Mouse (Mus musculus): ENCODE results near the gene Pnpla3.
A peak's percentile ranks its signal among the peaks of the same experiment; 100 is the strongest.
"Not testable (repeated sequence)": the region's sequence is repeated elsewhere in the genome, so short reads cannot be mapped to it uniquely, and the experiment has no call there.

Pnpla3 gene

DNA sequence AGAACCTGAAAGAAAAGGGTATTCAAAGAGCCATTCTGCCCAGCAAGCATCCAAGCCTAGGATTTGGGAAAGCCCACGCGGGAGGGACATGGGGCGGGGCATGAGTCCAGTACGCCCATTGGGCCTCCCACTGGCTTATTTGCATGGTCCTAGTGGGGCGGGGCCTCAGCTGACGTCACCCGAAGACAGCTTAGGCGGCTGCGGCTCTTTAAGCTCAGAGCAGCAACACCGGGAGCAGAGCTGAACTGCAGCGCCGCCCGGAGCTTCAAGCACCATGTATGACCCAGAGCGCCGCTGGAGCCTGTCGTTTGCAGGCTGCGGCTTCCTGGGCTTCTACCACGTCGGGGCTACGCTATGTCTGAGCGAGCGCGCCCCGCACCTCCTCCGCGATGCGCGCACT lies at the start of gene Pnpla3:
Gene Pnpla3 (plus strand): TSS at position 238 of the 400 bp plus-strand sequence.
- DNase-seq (ENCODE audit: low spot score in 2 of 2) = peak; percentile 88 to 89

DNA sequence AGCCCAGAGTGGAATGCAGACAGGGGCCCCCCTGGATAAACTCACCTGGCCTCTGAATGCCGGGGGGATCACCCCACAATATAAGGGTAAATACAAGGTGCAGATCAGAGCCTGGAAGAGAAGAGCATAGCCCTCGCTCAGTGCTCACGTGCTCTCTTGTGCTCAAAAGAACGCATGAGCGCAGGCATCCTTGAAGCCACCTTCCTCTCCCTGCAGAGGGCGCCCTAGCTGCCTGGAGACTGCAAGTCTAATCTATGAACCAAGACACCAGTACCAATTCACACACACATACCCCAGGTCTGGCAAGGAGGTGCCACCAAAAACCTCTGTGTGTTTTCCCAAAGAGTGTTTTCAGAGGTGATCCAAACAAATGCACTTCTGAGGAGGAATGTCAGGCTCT lies 47.0 kb upstream of the Pnpla3 start:
- DNase-seq (ENCODE audit: low spot score in 2 of 2) = no peak

DNA sequence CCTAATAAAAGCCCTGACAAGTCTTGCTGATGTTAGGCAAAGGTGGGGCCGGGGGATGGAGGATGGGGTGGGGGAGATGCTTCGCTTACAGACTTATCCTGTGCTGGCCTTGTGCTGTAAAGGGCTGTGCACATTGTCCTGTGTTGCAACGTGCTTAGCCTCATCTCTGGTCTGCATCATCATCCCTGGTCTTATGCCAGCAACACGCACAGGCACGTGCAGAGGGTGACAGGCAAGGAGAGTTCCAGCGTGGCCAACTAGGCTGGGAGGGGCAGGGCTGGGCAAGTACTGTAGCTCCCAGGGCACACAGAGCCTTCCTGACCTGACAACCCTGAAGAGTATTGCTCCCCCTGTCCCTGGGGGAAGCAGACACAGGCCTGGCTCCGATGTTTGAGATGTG lies 46.6 kb upstream of the Pnpla3 start:
- no peak for DNase-seq (ENCODE audit: low spot score in 2 of 2)

DNA sequence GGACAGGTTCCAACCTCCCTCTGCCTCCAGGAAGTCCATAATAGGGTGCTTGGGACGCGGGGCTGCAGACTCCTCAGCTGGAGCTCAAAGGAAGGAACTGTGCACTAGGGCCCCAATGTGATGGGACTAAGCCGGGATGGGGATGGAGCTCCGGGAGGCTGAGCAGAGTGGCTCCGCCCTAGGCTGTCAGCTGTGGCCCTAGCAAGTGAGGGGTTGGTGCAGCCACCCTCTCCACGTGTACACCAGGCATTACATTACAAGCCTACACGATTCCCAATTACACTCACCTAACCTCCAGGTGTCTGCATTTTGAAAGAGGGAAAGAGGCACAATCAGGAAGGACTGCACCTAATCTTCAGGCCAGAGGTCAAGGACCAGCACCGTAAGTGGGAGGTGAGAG lies 44.6 kb upstream of the Pnpla3 start, which contains the start of gene Pnpla5:
Gene Pnpla5 (minus strand): TSS at position 101 of the 400 bp plus-strand sequence.
- no peak for DNase-seq (ENCODE audit: low spot score in 2 of 2)

DNA sequence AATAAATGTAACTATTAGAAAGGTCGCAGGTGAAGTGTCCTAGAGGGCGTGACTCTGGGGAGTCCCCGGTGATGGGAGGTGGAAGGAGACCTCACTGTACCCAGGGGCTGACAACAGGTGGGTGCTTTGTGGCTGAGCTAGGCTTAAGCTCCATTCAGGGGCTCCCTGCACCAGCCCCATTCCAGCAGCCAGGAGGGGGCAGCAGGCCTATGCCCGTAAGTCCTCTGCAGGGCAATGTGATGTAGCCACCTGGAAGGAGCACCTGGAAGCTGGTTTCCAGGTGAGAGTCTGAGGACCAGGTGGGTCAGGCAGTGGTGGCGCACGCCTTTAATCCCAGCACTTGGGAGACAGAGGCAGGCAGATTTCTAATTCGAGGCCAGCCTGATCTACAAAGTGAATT lies 43.6 kb upstream of the Pnpla3 start:
- no peak for DNase-seq (ENCODE audit: low spot score in 2 of 2)

DNA sequence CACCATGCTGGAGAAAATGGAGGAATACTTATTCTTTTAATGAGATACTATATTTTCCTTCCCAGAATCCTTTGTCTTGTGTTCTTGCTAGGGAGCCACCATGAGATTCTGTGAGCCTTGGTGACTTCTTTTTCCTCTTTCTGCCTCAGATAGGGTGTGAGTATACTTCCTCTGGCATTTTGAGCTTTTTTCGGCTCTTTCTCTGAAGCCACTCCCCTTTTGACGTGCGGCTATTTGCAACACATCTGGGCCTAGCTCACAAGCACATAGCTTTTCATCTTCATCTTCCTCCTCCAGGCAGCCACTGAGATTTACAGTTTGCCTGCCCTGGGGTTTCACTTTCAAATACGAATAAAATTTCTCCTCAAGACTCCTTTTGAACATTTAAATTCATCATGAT lies 41.2 kb upstream of the Pnpla3 start:
- no peak for DNase-seq (ENCODE audit: low spot score in 2 of 2)

DNA sequence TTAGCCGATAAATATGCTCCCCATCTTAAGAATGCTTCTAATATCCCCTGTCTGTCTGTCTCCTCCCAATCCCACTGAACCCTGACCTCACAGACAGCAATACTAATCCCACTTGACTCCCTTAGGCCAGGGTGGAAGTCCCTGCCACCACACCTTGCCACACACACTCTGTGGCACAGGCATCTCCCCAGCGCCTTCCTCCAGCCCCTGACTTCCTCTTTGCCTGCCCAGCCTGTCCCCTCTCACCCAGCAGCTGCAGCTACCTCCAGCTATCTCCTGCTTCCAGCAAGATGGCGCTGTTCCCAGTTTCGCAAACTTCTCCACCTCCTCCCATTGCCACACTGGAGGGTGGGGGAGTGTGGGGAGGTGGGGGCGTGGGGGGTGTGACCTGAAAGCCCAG lies 40.8 kb upstream of the Pnpla3 start:
- DNase-seq (ENCODE audit: low spot score in 2 of 2) = no peak

DNA sequence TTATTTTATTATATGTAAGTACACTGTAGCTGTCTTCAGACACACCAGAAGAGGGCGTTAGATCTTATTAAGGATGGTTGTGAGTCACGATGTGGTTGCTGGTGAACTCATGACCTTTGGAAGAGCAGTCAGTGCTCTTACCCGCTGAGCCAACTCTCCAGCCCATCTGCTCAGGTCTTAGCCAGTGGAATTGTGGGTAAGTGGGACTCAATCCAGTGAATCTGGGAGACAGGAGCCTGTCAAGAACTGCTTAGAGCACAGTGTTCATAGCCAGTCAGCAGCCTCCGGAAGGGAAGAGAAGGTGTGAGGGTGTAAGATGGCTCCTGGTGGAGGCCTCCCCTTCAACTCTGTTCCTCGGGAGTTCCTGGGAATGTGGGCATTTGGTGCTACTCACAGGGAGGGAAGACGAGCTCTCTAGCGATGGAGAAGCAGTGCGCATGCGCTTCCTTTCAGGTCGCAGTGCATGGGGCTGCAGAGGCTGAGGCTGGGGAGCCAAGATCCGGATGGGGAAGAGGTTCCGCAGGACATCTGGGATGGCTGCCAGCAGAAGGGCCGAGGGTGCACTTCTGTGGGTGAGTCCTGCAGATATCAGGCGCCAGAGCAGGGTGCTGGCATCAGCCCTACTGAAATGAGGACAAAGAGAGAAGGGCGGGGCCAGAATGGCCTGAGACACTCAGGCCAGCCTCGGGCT lies 36.4 kb upstream of the Pnpla3 start:
- DNase-seq (ENCODE audit: low spot score in 2 of 2) = no peak

DNA sequence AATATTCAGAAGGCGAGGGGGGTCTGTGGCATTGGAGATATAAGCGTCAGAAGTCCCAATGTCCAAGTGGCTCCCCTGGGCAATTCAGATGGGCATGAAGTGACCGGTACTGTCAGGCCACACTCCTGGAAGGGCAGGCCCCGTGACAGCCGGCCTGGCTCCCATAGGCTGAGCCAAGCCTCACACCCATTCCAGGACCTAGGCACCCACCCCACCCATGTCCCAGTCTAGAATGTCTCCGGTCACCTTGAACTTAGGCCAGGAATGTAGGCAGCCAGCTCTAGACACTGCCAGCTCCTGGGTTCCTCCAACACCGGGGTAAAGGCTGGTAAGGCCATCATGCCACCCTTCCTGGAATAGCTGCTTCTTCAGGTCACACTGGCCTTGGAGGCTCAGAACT lies 35.7 kb upstream of the Pnpla3 start:
- no peak for DNase-seq (ENCODE audit: low spot score in 2 of 2)

DNA sequence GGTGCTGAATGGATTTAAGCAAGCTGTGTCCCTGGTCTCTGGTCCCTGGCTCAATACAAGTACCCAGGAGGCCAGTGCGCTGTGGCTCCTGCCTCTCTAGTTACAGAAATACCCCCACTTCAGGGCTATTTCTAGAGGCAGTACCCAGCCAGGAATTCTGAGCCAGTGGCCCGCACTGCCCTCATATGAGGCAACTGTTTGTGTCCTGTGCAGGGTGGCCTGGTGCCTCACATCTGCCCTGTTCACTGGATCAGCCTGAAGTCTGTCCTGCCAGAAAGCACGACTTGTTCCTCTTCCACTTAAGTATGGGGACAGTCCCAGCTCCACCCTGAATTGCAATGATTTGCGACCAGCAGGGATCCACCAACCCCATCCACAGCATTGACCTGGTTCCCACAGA lies 34.2 kb upstream of the Pnpla3 start:
- no peak for DNase-seq (ENCODE audit: low spot score in 2 of 2)

DNA sequence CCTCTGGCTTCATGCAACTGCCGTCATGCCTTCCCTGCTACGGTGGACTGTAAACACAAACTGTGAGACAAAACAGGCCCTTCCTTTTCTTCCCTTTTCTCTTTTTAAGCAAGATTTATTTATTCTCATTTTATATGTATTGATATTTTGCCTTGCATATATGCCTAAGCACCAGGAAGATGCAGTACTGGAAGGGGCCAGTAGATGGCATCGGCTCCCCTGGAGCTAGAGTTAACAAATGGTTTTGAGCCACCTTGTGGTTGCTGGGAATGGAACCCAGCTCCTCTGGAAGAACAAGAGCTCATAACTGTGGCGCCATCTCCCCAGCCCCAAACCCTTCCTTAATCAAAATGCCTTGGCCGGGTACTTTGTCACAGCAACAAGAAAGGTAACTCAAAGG lies 32.2 kb upstream of the Pnpla3 start:
- no peak for DNase-seq (ENCODE audit: low spot score in 2 of 2)

DNA sequence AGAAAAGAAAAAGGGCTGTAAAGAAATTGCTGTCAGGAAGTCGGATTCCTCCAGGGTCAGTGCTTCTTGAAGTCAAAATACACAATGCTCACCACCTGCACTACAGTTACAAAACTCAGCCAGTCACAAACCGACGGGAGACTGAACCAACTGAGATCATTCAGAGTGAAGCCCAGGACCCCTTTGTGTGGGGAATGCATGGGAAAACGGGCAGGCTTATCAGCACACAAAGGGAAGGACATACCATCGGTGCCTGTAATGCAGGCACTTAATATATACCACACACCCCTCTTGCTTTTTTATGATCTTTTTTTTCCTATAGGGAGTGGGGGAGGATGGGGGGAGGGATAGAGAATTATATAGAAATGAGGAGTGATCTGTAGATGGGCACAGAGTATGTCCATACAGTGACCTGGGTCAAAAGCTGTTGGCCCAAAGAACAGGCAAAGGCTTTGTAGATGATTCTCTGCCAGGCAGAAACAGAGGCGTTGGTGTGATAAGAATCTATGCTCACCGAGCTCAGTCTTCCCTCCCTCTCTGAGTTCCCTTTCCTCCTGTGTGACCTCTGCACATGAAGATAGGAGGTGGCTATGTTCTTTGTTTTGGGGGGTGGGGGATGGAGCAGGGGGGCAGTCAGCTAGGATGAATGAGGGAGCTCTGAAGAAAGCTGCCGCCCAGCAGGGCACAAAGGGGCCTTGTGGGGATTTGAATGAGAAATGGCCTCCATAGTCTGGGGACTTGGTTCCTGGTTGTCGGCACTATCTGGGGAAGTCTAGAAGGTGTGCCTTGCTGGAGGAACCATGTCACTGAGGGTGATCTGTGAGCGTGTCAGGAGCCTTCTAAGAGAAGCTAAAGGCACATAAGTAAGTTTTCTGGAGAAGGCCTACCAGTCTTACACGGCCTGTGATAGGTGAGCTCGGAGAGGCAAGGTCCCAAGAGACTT lies 30.9 kb upstream of the Pnpla3 start:
- DNase-seq (ENCODE audit: low spot score in 2 of 2) = no peak

DNA sequence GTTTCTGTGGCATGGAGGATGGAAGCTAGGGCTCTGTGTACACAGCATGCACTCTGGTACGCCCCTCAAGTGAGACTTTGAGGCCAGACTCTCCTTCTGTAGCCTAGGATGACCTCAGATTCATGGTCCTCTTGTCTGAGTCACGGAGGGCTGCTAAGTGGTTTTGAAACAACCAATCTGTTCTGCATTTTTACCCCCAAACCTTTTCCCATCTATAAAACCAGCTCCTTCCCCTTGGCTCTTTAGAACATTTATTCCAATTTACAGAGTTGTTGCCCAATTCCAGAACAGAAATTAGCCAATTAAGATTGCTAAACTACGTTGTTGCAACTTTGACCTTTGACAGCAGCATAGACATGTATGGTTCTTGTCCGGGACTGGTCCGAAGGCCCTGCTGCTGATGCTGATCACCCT lies 28.0 kb upstream of the Pnpla3 start:
- no peak for DNase-seq (ENCODE audit: low spot score in 2 of 2)

DNA sequence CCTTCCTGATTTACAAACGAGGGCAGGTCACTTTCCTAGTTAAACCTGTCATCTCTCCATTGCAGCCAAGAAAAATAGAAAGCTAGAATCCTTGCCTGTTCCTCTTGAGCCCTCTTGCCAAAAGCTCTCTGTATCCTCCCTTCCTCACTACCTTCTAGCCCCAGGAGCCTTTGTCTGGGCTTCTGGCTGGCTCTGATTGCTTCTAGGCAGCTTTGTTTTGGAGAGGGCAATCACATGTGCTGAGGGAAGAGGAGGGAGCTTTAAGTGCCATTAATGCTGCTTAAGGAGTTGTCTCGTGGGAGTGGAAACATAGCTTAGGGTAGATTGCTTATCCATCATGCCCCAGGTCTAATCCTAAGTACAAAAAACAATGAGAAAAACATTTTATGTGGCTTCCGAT lies 27.5 kb upstream of the Pnpla3 start:
- DNase-seq (ENCODE audit: low spot score in 2 of 2) = no peak

DNA sequence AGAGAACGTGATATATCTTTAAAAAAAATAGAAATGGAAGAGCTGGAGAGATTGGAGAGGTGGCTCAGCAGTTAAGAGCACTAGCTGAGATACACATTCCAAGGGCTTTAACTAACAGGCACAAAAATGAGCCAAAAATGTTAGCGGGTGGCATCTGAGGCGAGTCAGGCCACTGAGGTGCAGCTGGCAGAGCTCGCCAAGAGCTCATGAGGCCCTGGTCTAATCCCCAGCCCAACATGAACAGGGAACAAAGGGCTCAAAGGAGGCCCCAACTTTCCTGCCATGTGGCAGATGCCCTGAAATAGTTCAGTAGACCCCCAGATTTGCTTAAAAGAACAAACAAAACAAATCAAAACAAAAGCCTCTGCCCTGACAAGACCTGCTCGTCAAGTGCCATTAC lies 26.7 kb upstream of the Pnpla3 start:
- DNase-seq (ENCODE audit: low spot score in 2 of 2) = no peak

DNA sequence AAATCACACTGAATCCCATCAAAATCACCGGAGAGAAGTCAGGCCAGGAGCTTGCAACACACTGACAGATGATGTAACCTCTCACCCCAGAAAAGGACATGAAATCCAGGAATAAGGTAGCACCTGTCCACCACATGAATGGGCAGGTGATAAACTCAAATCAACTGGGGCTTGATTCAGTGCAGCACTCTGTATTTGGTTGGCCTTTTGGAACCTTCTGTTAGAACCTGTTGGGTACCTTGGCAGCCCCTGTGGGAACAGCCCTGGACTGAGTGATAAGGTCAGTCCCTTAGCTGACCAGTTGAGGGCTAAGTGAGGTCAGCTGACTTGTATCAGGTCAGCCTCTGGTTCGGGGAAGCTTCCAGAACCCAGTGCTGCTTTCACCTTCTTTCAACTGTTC lies 11.5 kb upstream of the Pnpla3 start:
- DNase-seq (ENCODE audit: low spot score in 2 of 2) = no peak

DNA sequence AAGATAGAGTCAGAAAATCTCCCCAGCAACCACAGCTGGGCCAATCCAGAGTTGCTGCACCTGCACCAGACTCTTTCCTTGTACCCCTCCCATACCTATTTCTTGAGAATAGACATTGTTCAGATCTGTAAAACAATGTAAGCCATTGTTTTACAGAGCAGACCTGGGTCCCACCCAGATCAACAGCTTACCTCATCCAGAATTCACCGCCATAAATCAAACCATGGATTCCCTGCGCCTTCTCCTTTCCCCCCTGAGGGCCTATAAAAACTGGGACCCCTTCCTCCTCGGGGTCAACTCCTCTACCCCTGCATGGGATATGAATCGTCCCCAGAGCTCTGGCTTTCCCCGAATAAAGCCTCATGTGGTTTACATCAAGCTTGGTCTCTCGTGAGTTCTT lies 10.1 kb upstream of the Pnpla3 start:
- not testable (repeated sequence) for DNase-seq (ENCODE audit: low spot score in 2 of 2)

DNA sequence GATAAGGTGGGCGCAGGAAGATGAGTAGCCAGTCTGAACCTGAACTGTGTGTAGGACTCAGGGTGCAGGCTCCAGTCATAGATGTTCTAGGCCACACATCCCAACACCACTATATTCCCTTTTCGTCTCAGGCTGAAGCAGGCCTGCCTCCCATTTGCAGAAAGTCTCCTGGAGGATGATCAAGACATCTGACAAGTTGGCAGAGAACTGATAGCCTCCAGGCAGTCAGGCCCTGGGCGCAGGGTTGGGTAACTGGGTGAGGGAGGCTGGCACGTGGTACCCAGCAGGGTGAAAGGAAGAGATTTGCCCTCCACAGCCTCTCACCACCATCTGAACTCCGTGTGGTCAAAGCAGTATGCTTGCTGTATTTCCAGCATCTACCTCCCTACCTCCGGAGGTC lies 5.8 kb upstream of the Pnpla3 start:
- no peak for DNase-seq (ENCODE audit: low spot score in 2 of 2)

DNA sequence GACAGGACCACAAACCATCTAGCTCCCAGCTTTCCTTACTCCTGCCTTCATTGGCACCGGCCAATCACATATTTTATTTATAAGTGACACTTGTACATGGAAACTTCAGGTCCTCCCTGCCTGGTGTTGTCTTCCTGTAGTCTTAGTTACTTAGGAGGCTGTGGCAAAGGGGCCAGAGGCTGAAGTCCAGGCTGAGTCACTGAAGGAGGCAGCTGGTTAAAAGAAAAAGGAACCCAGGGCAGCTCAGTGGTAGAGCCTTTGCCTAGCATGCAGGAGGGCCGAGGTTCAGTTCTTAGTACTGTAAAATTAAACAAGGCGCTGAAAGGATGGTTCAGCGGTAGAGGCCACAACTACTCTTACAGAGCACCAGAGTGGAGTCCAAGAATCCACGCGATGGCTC lies 819 bp upstream of the Pnpla3 start:
- no peak for DNase-seq (ENCODE audit: low spot score in 2 of 2)

DNA sequence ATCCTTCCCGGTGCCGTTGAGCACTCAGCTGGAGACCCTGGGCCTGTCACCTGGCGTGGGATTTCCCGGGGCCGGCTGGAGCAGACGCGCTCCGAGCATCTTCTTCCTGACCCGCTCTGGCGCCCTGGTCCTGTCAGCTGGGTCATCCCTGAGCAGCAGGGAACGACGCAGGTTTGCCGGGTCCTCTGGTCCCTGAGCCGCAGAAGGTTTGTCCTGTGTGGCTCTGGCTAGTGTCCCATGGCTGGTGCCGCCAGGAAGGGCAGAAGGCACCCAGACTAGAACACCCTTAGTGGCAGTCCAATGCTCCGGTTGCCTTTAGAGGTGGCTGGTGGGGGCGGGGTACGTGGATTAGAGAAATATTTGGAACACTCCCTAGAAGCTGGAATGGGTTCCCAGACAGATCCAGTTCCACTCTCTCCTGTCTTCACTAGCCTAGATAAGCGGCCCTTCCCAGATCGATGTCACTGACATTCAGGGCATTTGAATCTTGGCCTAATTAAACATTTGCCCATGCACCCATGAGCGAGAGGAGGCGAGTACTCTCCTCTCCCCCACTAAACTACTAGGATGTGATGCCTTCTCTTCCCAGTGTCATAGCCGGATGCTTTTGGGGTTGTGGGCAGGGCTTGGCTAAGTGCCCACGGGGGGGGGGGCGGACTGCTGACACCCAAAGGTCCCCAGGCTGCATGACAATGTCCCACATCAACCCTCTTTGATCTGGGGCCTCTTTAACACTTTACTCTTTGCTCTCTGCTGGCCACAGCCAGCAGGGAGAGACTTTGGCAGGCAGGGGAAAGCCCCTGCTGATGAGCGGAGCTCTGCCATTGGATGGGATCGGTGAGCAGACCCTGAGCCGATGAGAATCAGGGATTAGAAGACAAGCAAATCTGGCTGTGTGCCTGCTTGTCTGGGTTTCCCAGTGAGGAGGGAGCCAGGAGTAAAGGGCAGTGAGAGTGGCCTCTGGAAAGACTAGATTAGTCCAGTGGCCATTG lies 829 bp downstream of the Pnpla3 start:
- no peak for DNase-seq (ENCODE audit: low spot score in 2 of 2)

DNA sequence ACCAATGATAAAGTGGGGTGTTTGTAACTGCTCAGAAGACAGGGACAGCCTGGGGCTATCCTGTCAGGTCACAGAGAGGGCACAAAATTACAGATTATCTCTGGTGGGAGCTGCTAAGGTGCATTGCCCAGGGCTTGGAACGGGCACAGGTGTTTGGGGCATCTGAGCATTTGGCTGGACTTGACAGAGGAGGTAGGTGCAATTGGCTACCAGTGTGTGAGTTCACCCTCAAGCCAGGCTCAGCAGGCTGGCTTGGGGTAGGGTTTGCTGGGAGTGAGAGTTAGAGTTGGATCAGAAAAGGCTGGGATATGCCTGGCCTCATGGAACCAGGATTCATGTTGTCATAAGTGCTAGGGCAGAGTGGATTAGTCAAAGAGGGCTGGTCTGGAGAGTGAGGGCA lies 1.9 kb downstream of the Pnpla3 start:
- no peak for DNase-seq (ENCODE audit: low spot score in 2 of 2)

DNA sequence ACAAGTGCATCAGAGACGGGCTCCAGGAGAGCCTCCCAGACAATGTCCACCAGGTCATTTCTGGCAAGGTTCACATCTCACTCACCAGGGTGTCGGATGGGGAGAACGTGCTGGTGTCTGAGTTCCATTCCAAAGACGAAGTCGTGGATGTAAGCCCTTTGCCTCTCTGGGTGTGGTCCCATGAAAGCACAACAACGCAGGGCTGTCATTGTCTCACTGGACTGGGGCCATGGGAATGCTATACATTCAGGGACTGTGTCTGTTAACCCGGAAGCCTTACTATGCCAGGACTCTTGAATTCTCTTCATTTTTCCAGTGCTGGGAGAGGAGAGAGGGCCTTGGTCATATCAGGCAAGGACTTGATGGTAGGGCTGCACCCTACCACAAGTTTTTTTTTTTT lies 3.5 kb downstream of the Pnpla3 start:
- DNase-seq (ENCODE audit: low spot score in 2 of 2) = no peak

Data from urinary bladder, adult 18-20 months (tissue).